Mouse (Mus musculus) testis, adult 2 months (tissue): ENCODE results near the gene Shroom1.

Experiments used
- CTCF ChIP-seq: fragments of 200-500 bp; IDR thresholded peaks from 2 replicates; pipeline ENCODE4 v1.5.1; 2012; ENCODE audit warnings: low read depth, mild to moderate bottlenecking, inconsistent platforms, low read length, moderate library complexity; ENCODE audit not compliant: control insufficient read depth, insufficient read depth, insufficient replicate concordance
- POLR2A ChIP-seq: fragments of 200-500 bp; IDR thresholded peaks from 2 replicates; pipeline ENCODE4 v1.6.1; 2012; ENCODE audit warnings: low read depth, mild to moderate bottlenecking, inconsistent platforms, low read length, moderate library complexity; ENCODE audit not compliant: control insufficient read depth

DNA sequence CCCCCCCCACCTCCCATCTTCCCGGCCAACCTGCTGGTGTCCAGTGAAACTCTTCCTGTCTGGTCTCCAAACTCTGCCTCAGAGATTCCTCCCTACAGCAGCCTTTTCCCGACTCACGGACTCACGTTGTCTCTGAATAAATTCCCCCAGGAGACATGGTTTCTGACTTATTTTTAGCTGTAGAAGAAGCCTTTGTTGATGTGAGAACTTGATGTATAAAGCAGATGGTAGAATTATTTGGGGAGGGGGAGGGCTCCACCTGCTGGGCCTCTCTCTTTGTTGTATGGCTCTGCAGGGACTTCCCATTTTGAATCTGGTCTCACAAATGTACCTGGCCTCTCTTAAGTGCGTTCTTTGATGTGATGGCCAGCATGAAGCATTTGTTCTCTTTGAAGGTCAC is 53.3 kb downstream of the Shroom1 start:
- TF ChIP-seq CTCF (no peak), POLR2A (no peak)
